Mouse (Mus musculus): ENCODE measurements around the gene Olfr223. TPM values are rescaled to one million over a fixed set of nuclear protein-coding genes. Genes with fewer than 3 reads are reported as not detected.

Olfr223 gene
- not detected in 2 replicates for total RNA-seq (2012; rRNA removed)
- not detected for polyA plus RNA-seq (2012; ENCODE audit: insufficient read depth in 1 of 2, insufficient read length in 2 of 2, low read depth in 1 of 2, low replicate concordance in 2 of 2, missing spikeins in 1 of 2)

- H3K27ac ChIP-seq (ENCODE audit: control insufficient read depth, low read depth, low read length) = no peak within 1 kb of the TSS
- no peak within 1 kb of the TSS for H3K9ac ChIP-seq (ENCODE audit: control insufficient read depth, low read depth, low read length, poor library complexity, severe bottlenecking)
- no peaks in the 10 kb centered on the region for H3K36me3 ChIP-seq (ENCODE audit: control insufficient read depth in 1 of 2, insufficient read depth in 2 of 2, low read length in 2 of 2)
- H3K4me1 ChIP-seq (ENCODE audit: control insufficient read depth in 1 of 2, insufficient read depth in 2 of 2, low read length in 2 of 2) = no peaks in the 10 kb centered on the region
- DNase-seq (ENCODE audit: low read depth, low spot score) = no peak
- no peaks in the 10 kb centered on the region for H3K79me2 ChIP-seq (ENCODE audit: control insufficient read depth, insufficient read depth, low read length, poor library complexity)
- H3K9me3 ChIP-seq (replicated peaks; ENCODE audit: insufficient read depth, low read length) = no peaks in the 10 kb centered on the region
- H3K4me3 ChIP-seq (ENCODE audit: control insufficient read depth in 1 of 2, insufficient read depth in 1 of 2, low read depth in 2 of 2, low read length in 2 of 2) = no peak within 1 kb of the TSS
- peaks cover 27 to 59% of the 10 kb centered on the region in 2 experiments for H3K27me3 ChIP-seq (ENCODE audit: control insufficient read depth in 1 of 2, insufficient read depth in 2 of 2, low read length in 2 of 2)
- no peak for TF ChIP-seq UBTF (IDR thresholded peaks at IDR 0.05; ENCODE audit: borderline replicate concordance, insufficient read depth, low read depth, low read length)
- no peak for TF ChIP-seq NRF1 (IDR thresholded peaks at IDR 0.05; ENCODE audit: insufficient read depth, low read depth, low read length, poor library complexity, severe bottlenecking)
- no peak for TF ChIP-seq ZKSCAN1 (IDR thresholded peaks at IDR 0.05; ENCODE audit: low read depth, low read length)
- TF ChIP-seq CHD1 (IDR thresholded peaks at IDR 0.05; ENCODE audit: low read depth, low read length) = no peak
- no peak for TF ChIP-seq USF1 (IDR thresholded peaks at IDR 0.05; ENCODE audit: low read depth, low read length)
- TF ChIP-seq E2F4 (IDR thresholded peaks at IDR 0.05; ENCODE audit: borderline replicate concordance, low read depth, low read length) = no peak
- no peak for TF ChIP-seq EP300 (IDR thresholded peaks at IDR 0.05; ENCODE audit: low read depth in 1 of 2, low read length in 2 of 2)
- TF ChIP-seq ZMIZ1 (IDR thresholded peaks at IDR 0.05; ENCODE audit: low read depth, low read length) = no peak
- TF ChIP-seq BHLHE40 (IDR thresholded peaks at IDR 0.05; ENCODE audit: borderline replicate concordance, low read depth, low read length) = no peak
- TF ChIP-seq NELFE (IDR thresholded peaks at IDR 0.05; ENCODE audit: low read depth, low read length) = no peak
- TF ChIP-seq TBP (IDR thresholded peaks at IDR 0.05; ENCODE audit: low read depth, low read length) = no peak
- TF ChIP-seq MAX (IDR thresholded peaks at IDR 0.05; ENCODE audit: low read length) = no peak
- TF ChIP-seq HCFC1 (IDR thresholded peaks at IDR 0.05; ENCODE audit: low read depth, low read length) = no peak
- TF ChIP-seq SMC3 (IDR thresholded peaks at IDR 0.05; ENCODE audit: low read depth, low read length) = no peak
- TF ChIP-seq ZC3H11A (IDR thresholded peaks at IDR 0.05; ENCODE audit: low read depth, low read length) = no peak
These were observed at the start of gene Olfr223 for GRCm38 (mm10) chr11:59593189-59593588. Gene Olfr223 (minus strand): TSS chr11:59593289.

GRCm38 (mm10) chr11:59642420-59642819 is 49.3 kb upstream of the Olfr223 start:
- H3K79me2 ChIP-seq (ENCODE audit: control insufficient read depth, insufficient read depth, low read length, poor library complexity) = no peaks in the 10 kb centered on the region
- H3K36me3 ChIP-seq (ENCODE audit: control insufficient read depth in 1 of 2, insufficient read depth in 2 of 2, low read length in 2 of 2) = peaks cover 0 to 5% of the 10 kb centered on the region in 2 experiments; a peak in 2 of 4 replicates
- peaks cover 2 to 11% of the 10 kb centered on the region in 2 experiments; a peak in 3 of 4 replicates for H3K27me3 ChIP-seq (ENCODE audit: control insufficient read depth in 1 of 2, insufficient read depth in 2 of 2, low read length in 2 of 2)
- no peak overlapping the region for H3K4me3 ChIP-seq (ENCODE audit: control insufficient read depth in 1 of 2, insufficient read depth in 1 of 2, low read depth in 2 of 2, low read length in 2 of 2)
- no peak overlapping the region for H3K27ac ChIP-seq (ENCODE audit: control insufficient read depth, low read depth, low read length)
- peaks cover under 1 to 12% of the 10 kb centered on the region in 2 experiments for H3K4me1 ChIP-seq (ENCODE audit: control insufficient read depth in 1 of 2, insufficient read depth in 2 of 2, low read length in 2 of 2)
- no peak for TF ChIP-seq ZMIZ1 (IDR thresholded peaks at IDR 0.05; ENCODE audit: low read depth, low read length)
- no peak for TF ChIP-seq TCF12 (IDR thresholded peaks at IDR 0.05; ENCODE audit: low read depth, low read length)
- no peak for TF ChIP-seq SMC3 (IDR thresholded peaks at IDR 0.05; ENCODE audit: low read depth, low read length)
- TF ChIP-seq MAX (IDR thresholded peaks at IDR 0.05; ENCODE audit: low read length) = no peak
- TF ChIP-seq BHLHE40 (IDR thresholded peaks at IDR 0.05; ENCODE audit: borderline replicate concordance, low read depth, low read length) = no peak
- TF ChIP-seq MYB (IDR thresholded peaks at IDR 0.05; ENCODE audit: low read depth, low read length) = no peak
- TF ChIP-seq MAFK (IDR thresholded peaks at IDR 0.05; ENCODE audit: borderline replicate concordance, low read depth, low read length) = no peak
- TF ChIP-seq ELF1 (IDR thresholded peaks at IDR 0.05; ENCODE audit: low read depth, low read length) = no peak
- no peak for TF ChIP-seq ZKSCAN1 (IDR thresholded peaks at IDR 0.05; ENCODE audit: low read depth, low read length)
- H3K9ac ChIP-seq (ENCODE audit: control insufficient read depth, low read depth, low read length, poor library complexity, severe bottlenecking) = no peak overlapping the region
- no peaks in the 10 kb centered on the region for H3K9me3 ChIP-seq (replicated peaks; ENCODE audit: insufficient read depth, low read length)
- DNase-seq (ENCODE audit: low read depth, low spot score) = no peak

Measured in MEL (cell line).